Mouse (Mus musculus): ENCODE measurements around the gene Hinfp. TPM values are rescaled to one million over a fixed set of nuclear protein-coding genes. Genes with fewer than 3 reads are reported as not detected.
"Not testable (repeated sequence)": the region's sequence is repeated elsewhere in the genome, so short reads cannot be mapped to it uniquely, and the experiment has no call there.

Hinfp gene
- total RNA-seq, 2 experiments from 2014 or later, result 17.3 to 24.4 TPM

GRCm38 (mm10) chr9:44311136-44312134 lies 6.0 kb upstream of the Hinfp start:
- DNase-seq, result peak; percentile 28

- DNase-seq, result no peak
Observed at GRCm38 (mm10) chr9:44310750-44311135, 5.3 kb upstream of the Hinfp start.

GRCm38 (mm10) chr9:44309756-44310155 lies 4.3 kb upstream of the Hinfp start:
- DNase-seq, result peak; percentile 30

- DNase-seq, result no peak
Observed at GRCm38 (mm10) chr9:44307248-44307647, 1.8 kb upstream of the Hinfp start.

GRCm38 (mm10) chr9:44306532-44306931 lies 1.1 kb upstream of the Hinfp start:
- no peak for DNase-seq

GRCm38 (mm10) chr9:44300001-44300400 lies 5.5 kb downstream of the Hinfp start:
- DNase-seq, result not testable (repeated sequence)

GRCm38 (mm10) chr9:44292490-44292889 lies 13.0 kb downstream of the Hinfp start:
- peak; percentile 50 for DNase-seq

GRCm38 (mm10) chr9:44288959-44289291 lies 16.5 kb downstream of the Hinfp start:
- DNase-seq, result no peak

GRCm38 (mm10) chr9:44288076-44288958 lies 17.2 kb downstream of the Hinfp start, which contains the start of gene Abcg4:
Abcg4 (minus strand) TSS chr9:44288615.
- DNase-seq, result peak; percentile 58

GRCm38 (mm10) chr9:44287401-44288075 lies 17.9 kb downstream of the Hinfp start:
- peak; percentile 62 for DNase-seq

GRCm38 (mm10) chr9:44287003-44287400 lies 18.5 kb downstream of the Hinfp start:
- peak; percentile 31 for DNase-seq

GRCm38 (mm10) chr9:44286256-44286850 lies 19.1 kb downstream of the Hinfp start:
- peak; percentile 28 for DNase-seq

- DNase-seq, result peak; percentile 58
Observed at GRCm38 (mm10) chr9:44283183-44283582, 22.3 kb downstream of the Hinfp start.

- peak; percentile 41 for DNase-seq
Observed at GRCm38 (mm10) chr9:44269973-44270372, 35.5 kb downstream of the Hinfp start.

- DNase-seq, result peak; percentile 49
Observed at GRCm38 (mm10) chr9:44269077-44269476, 36.4 kb downstream of the Hinfp start.

- no peak for DNase-seq
Observed at GRCm38 (mm10) chr9:44268432-44268831, 37.0 kb downstream of the Hinfp start, which contains the start of gene Nlrx1. Nlrx1 (minus strand) TSS chr9:44268599.

- peak; percentile 95 for DNase-seq
Observed at GRCm38 (mm10) chr9:44268027-44268360, 37.5 kb downstream of the Hinfp start.

- DNase-seq, result peak; percentile 53
Observed at GRCm38 (mm10) chr9:44267319-44268026, 38.0 kb downstream of the Hinfp start.

GRCm38 (mm10) chr9:44266478-44267226 lies 38.8 kb downstream of the Hinfp start:
- DNase-seq, result no peak

- no peak for DNase-seq
Observed at GRCm38 (mm10) chr9:44261388-44261787, 44.1 kb downstream of the Hinfp start.
